Mouse (Mus musculus) limb, embryonic 13.5 days (tissue): Measurements from ENCODE around the gene D17Wsu92e. TPM values are rescaled to one million over a fixed set of nuclear protein-coding genes. Genes with fewer than 3 reads are reported as not detected.

Experiments
- ATAC-seq: fragments of 200-750 bp; cut with Nextera tagmentation; 2 replicates; pipeline ENCODE4 v1.8.0; 2017; ENCODE audit warnings: low read depth, moderate number of reproducible peaks, moderate TSS enrichment; ENCODE audit not compliant: low FRiP score
- H3K27ac ChIP-seq: fragments of 300-500 bp; sonication (generic); 2 replicates; pipeline ENCODE4 v1.5.1; 2015; ENCODE audit warnings: inconsistent platforms, mild to moderate bottlenecking, moderate library complexity
- H3K27me3 ChIP-seq: fragments of 300-500 bp; sonication (generic); 2 replicates; pipeline ENCODE4 v1.6.1; 2015; ENCODE audit warnings: mild to moderate bottlenecking, inconsistent platforms
- H3K36me3 ChIP-seq: fragments of 300-500 bp; sonication (generic); 2 replicates; pipeline ENCODE4 v1.6.1; 2015; ENCODE audit warnings: inconsistent platforms, mild to moderate bottlenecking, moderate library complexity
- H3K4me1 ChIP-seq: fragments of 300-500 bp; sonication (generic); 2 replicates; pipeline ENCODE4 v1.6.1; 2015; ENCODE audit warnings: inconsistent platforms
- H3K4me2 ChIP-seq: fragments of 300-500 bp; sonication (generic); replicated peaks from 2 replicates; pipeline ENCODE4 v1.6.1; 2015; ENCODE audit warnings: inconsistent platforms, mild to moderate bottlenecking, moderate library complexity
- H3K4me3 ChIP-seq: fragments of 300-500 bp; sonication (generic); 2 replicates; pipeline ENCODE4 v1.5.1; 2015; ENCODE audit warnings: moderate library complexity, mild to moderate bottlenecking, inconsistent platforms
- H3K9ac ChIP-seq: fragments of 300-500 bp; sonication (generic); 2 replicates; pipeline ENCODE4 v1.6.1; 2015; ENCODE audit warnings: mild to moderate bottlenecking, inconsistent platforms
- H3K9me3 ChIP-seq: fragments of 300-500 bp; sonication (generic); 2 replicates; pipeline ENCODE4 v1.6.1; 2016; ENCODE audit warnings: inconsistent platforms
- WGBS: fragments of 180-500 bp; shearing (Covaris S2); methylation state at CpG from one replicate; pipeline ENCODE4 v1.1.7; 2015; 5-methylcytosine and 5-hydroxymethylcytosine counted together
- polyA plus RNA-seq: library from polyadenylated mRNA; unstranded; fragments of >200 nt; fragmentation: Nextera tagmentation; extraction: Ambion mirVana; gene quantifications from 2 replicates; pipeline ENCODE4 v1.2.1, GENCODE M21; 2015

D17Wsu92e gene
- polyA plus RNA-seq = 18.1 and 18.2 TPM in 2 replicates

DNA sequence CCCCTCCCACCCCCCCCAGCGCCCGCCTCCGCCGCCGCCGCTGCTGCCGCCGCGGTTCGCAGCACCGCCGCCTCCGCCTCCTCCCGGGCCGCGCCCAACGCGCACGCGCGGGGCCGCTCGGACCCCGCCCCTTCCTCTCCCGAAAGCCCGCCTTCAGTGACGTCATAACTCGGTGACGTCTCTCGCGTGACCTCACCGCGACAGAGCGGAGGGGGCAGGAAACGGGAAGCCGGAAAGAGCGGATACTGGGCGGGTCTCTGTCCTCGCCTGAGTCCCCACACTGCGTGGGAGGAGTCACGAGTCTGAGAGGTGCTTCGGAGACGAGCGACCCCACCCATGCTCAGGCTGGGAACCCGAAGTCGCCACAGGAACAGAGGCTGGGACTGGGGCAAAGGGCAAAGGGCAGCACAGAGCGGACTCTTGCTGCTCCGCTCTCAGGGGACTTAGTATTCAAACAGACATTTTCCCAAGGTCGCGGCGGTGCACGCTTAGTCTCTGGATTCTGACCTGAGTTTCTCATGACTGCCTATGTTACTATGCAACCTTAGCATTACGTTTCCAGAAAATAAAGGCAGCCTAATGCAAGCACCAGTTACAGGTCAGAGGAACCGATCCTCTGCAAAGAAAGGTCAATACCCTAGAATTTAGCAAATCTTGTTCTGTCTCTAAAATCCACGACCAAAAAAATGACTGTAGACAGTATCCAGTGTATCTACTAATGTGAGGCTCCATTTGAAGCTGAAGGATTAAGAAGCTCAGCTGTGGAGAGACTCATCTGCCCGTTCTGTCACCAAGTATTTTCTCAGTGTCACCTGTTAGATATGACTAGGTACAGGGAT is at the start of gene D17Wsu92e:
D17Wsu92e (minus strand) TSS at position 81 of the 839 bp plus-strand sequence.
- WGBS = 3% methylated on average over 29 of the region's 56 CpGs
- peak within 1 kb of the TSS; percentile 99 for H3K9ac ChIP-seq
- no peaks in the 10 kb centered on the region for H3K36me3 ChIP-seq
- ATAC-seq = peak; percentile 95
- H3K4me2 ChIP-seq = peak within 1 kb of the TSS; percentile 93
- no peaks in the 10 kb centered on the region for H3K27me3 ChIP-seq
- peaks cover 25% of the 10 kb centered on the region for H3K4me1 ChIP-seq
- H3K9me3 ChIP-seq = no peaks in the 10 kb centered on the region
- H3K27ac ChIP-seq = peak within 1 kb of the TSS; percentile 85
- peak within 1 kb of the TSS; percentile 99 for H3K4me3 ChIP-seq

DNA sequence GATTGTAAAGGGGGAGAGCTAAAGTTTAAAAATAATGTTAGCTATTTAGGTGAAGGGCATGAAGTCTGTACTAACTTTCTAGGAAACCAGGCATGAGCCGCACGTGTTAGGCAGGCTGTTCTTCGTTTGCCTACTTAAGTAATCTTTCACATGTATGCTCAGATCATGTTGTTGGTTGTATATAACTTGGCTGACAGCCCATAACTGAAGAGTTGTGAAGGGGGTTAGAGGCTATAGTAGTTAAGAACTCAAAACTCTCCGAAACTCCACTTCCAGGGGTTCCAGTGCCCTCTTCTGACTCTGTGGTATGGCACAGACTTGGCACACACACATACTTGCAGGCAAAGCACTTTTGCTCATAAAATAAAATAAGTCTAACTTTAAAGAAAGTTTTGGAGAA is 46.3 kb upstream of the D17Wsu92e start:
- Histone ChIP-seq H3K9me3 (no peaks in the 10 kb centered on the region), H3K27me3 (no peaks in the 10 kb centered on the region), H3K9ac (no peak overlapping the region), H3K27ac (no peak overlapping the region), H3K4me1 (peaks cover 8% of the 10 kb centered on the region; the same call in 1 of the 2 replicates), H3K4me2 (no peak overlapping the region), H3K4me3 (no peak overlapping the region), H3K36me3 (peaks cover 7% of the 10 kb centered on the region; the same call in 1 of the 2 replicates)
- no peak for ATAC-seq
- WGBS = 84% methylated on average over 4 of the region's 4 CpGs

DNA sequence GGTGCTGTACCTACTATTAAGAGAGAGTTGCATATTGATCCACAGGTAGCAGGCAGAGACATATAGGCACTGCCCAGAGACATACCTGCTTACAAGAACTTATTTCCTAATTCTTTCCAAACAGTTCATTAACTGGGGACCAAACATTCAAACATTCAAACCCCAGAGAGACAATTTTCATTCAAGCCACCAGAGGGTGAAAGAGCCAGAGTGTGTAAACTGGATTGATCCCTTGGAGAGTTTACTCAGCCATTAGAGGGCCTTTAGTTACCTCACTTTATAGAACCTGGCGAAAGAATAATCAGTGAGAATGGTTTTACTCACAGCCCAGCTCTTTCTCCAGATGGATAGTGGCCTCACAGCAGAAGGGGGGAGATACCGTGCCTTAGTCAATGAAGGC is 45.0 kb upstream of the D17Wsu92e start:
- WGBS = 65% methylated on average over 2 of the region's 2 CpGs
- H3K36me3 ChIP-seq = peaks cover 7% of the 10 kb centered on the region; the same call in 1 of the 2 replicates
- no peak for ATAC-seq

DNA sequence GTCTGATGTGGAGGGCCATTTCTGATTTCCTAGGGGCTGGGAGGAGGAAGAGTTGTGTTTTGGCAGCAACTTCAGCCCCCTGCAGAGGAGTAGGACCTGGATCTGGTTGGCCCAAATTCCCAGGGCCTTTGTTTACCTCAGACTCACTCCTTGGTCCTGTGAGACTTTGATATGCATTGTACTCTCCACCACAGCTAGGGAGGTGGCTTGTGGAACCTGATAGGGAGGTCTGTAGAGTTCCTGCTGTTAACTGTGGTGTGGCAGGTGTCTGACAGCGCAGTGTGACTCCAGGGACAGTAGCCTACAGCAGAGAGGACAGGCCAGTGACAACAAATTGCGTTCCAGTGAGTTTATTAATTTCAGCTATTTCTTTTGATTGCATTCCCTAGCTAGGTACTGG is 38.7 kb upstream of the D17Wsu92e start:
- Histone ChIP-seq H3K27ac (no peak overlapping the region), H3K4me2 (peak overlapping the region; percentile 89; the same call in 1 of the 2 replicates), H3K36me3 (peaks cover 8% of the 10 kb centered on the region), H3K4me1 (peaks cover 29% of the 10 kb centered on the region), H3K9me3 (no peaks in the 10 kb centered on the region), H3K27me3 (no peaks in the 10 kb centered on the region), H3K4me3 (no peak overlapping the region), H3K9ac (no peak overlapping the region; the same call in 1 of the 2 replicates)
- no peak for ATAC-seq
- WGBS = 40% methylated on average over 2 of the region's 2 CpGs

More for the DNA sequence above, 45.0 kb upstream of the D17Wsu92e start:
- H3K9ac ChIP-seq = no peak overlapping the region
- no peaks in the 10 kb centered on the region for H3K27me3 ChIP-seq
- peaks cover 8% of the 10 kb centered on the region; the same call in 1 of the 2 replicates for H3K4me1 ChIP-seq
- H3K9me3 ChIP-seq = no peaks in the 10 kb centered on the region
- H3K4me2 ChIP-seq = no peak overlapping the region
- H3K27ac ChIP-seq = no peak overlapping the region
- no peak overlapping the region for H3K4me3 ChIP-seq

DNA sequence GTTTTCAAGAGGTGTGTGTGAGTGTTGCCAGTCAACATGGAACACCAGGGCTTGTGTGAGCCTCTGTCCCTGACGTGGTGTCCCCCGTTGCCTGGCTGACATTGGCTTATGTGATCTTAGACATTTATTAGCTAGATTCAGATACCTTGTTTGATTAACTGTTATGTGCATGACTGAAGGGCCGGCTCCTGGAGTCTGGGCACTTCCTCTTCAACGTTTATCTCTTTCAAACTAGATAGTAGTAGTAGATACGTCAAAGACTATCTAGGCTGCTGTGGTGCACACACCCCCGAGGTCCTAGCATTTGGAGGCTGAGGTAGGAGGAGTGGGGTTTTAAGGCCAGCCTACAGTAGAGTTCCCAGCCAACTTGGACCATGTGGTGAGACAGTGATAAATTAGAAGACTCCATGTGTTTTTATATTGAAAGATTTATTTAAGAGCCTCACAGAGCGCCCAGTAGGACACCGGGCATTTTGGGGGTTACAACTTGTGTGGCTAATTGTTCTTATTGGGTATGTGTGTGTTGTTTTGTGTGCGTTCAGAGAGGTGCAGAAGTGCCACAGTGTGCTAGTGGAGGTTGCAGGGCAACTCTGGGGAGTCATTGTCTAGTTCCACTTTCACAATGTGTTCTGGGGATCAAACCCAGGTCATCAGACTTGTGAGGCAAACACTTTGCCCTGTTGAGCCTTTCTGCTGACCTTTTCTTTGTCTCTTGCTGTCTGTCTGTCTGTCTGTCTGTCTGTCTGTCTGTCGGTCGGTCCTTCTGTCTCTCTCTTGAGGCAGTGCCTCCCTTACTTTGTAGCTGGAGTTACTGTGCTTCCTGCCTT is 37.4 kb upstream of the D17Wsu92e start:
- Histone ChIP-seq H3K9me3 (no peaks in the 10 kb centered on the region), H3K4me3 (peak overlapping the region; percentile 92), H3K4me1 (peaks cover 29% of the 10 kb centered on the region), H3K9ac (peak overlapping the region; percentile 93), H3K27me3 (no peaks in the 10 kb centered on the region), H3K36me3 (peaks cover 18% of the 10 kb centered on the region), H3K4me2 (peak overlapping the region; percentile 89), H3K27ac (no peak overlapping the region)
- 48% methylated on average over 11 of the region's 11 CpGs for WGBS
- no peak for ATAC-seq

DNA sequence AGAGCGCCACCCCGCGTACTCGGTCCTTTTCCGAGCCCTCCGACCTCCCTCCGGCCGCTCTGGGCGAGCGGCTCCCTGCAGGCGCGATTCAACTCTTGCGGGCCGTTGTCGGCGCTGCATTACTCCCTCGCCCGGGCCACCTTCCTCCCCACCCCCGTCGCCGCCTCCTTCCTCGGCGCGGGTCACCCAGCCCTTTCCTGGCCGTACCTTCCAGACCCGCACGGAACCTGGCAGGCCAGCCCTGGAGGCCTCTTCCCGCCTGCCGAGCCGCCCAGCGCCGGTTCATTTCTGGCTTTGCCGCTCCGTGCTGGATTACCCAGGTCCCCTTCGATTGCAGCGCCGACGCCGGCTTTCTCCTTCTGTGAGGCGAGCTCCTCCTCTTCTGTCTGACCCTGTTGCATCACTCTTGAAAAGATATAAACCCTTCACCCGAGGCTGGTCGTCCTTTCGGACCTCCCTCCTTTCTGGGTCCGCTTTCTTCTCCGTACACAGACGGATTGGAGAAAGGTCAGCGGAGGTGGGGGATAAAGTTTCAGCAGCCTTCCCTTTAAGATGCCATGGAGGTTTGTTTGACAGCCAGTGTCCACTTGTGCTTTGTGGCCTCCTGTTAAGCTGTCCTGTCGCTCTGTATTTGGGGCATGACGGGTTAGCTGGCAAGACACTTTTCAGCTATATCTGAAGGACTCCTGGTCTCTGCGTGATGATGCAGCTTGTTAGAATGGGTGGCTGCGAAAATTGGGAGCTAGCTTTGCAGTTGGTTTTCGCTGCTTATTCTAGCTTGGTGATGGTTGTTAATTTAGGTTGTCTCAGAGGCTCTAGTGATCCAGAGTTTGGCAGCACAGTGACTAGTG is 36.6 kb upstream of the D17Wsu92e start:
- Histone ChIP-seq H3K9ac (peak overlapping the region; percentile 93), H3K36me3 (peaks cover 27% of the 10 kb centered on the region), H3K4me2 (peak overlapping the region; percentile 89), H3K9me3 (no peaks in the 10 kb centered on the region), H3K4me1 (peaks cover 29% of the 10 kb centered on the region), H3K27me3 (no peaks in the 10 kb centered on the region), H3K4me3 (peak overlapping the region; percentile 92), H3K27ac (peak overlapping the region; percentile 79)
- WGBS = 2% methylated on average over 52 of the region's 52 CpGs
- ATAC-seq = peak; percentile 54; the same call in 1 of the 2 replicates

DNA sequence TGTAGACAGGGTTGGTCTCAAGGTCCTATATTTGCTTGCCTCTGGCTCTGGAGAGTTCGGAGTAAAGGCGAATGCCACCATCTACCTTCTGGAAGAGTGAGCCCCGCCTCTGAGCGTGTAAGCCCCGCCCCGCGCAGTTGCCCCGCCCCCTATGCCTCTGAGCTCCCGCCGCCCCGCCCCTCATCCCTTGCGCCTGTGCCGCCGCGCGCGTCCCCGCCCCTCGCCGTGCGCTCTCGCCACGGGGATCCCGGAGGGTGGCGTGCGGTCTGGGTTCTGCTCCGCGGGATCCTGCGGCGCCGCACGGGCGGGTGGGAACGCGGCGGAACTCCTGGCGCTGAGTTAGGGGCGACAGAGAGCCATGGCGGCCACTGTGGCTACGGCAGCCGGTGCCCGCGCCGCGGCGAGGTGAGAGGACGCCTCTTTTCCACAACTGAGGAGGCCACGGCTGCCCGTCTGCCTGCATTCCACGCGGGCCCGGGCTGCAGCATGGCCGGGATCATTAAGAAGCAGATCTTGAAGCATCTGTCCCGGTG is 35.9 kb upstream of the D17Wsu92e start, which contains the start of gene Uhrf1bp1:
Uhrf1bp1 (plus strand) TSS at position 177 of the 533 bp plus-strand sequence.
- Histone ChIP-seq H3K27ac (peak within 1 kb of the TSS; percentile 79), H3K4me1 (peaks cover 29% of the 10 kb centered on the region)

DNA sequence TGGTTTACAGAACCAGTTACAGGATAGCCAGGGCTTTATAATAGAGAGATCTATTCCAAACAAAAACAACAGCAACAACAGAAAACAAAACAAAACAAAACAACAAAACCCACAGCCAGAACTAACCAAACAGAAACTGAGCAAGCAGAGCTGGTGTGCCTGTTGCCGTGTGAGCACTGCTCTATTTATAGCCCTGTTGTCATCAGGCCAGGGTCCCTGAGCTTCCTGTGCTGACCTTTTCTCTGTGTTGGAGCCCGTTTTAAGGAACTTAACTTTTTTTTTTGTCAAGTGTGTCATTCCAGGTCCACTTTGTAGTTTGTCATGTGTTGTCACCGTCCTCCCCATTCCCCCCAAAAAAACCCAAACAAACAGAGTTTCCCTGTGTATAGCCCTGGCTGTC is 30.6 kb upstream of the D17Wsu92e start:
- Histone ChIP-seq H3K4me3 (no peak overlapping the region), H3K36me3 (peaks cover 82% of the 10 kb centered on the region), H3K27ac (no peak overlapping the region), H3K4me2 (no peak overlapping the region), H3K4me1 (no peaks in the 10 kb centered on the region), H3K9me3 (no peaks in the 10 kb centered on the region), H3K27me3 (no peaks in the 10 kb centered on the region), H3K9ac (no peak overlapping the region)
- WGBS = 79% methylated on average over 3 of the region's 3 CpGs
- no peak for ATAC-seq

More for the DNA sequence above, 35.9 kb upstream of the D17Wsu92e start, which contains the start of gene Uhrf1bp1:
- peak within 1 kb of the TSS; percentile 92 for H3K4me3 ChIP-seq
- H3K9me3 ChIP-seq = no peaks in the 10 kb centered on the region
- under 1% methylated on average over 54 of the region's 54 CpGs for WGBS
- H3K36me3 ChIP-seq = peaks cover 31% of the 10 kb centered on the region
- peak within 1 kb of the TSS; percentile 93 for H3K9ac ChIP-seq
- H3K27me3 ChIP-seq = no peaks in the 10 kb centered on the region
- peak; percentile 90 for ATAC-seq
- peak within 1 kb of the TSS; percentile 89 for H3K4me2 ChIP-seq

DNA sequence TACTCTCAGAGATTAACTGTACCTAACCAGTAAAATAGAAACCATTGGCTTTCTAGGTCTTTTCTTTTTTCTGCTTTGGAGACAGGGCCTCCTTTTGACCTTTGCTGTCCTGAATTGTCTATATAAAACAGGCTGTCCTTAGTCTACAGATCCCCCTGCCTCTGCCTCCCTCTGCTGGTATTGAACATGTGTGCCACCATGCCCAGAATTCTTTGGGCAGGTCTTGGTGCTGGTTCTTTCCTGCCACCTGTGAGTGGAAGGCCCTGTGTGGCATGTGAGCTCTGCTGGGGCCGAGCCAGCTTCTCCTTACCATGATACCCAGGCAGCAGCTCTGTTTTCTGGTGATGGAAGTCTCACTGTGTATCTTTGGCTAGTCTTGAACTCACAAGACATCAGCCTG is 27.9 kb upstream of the D17Wsu92e start:
- Histone ChIP-seq H3K36me3 (peaks cover 92% of the 10 kb centered on the region), H3K4me2 (no peak overlapping the region), H3K9me3 (no peaks in the 10 kb centered on the region), H3K9ac (no peak overlapping the region), H3K4me1 (no peaks in the 10 kb centered on the region), H3K27me3 (no peaks in the 10 kb centered on the region), H3K4me3 (no peak overlapping the region), H3K27ac (no peak overlapping the region)
- ATAC-seq = no peak
- WGBS = 87% methylated on average over 1 of the region's 1 CpGs

DNA sequence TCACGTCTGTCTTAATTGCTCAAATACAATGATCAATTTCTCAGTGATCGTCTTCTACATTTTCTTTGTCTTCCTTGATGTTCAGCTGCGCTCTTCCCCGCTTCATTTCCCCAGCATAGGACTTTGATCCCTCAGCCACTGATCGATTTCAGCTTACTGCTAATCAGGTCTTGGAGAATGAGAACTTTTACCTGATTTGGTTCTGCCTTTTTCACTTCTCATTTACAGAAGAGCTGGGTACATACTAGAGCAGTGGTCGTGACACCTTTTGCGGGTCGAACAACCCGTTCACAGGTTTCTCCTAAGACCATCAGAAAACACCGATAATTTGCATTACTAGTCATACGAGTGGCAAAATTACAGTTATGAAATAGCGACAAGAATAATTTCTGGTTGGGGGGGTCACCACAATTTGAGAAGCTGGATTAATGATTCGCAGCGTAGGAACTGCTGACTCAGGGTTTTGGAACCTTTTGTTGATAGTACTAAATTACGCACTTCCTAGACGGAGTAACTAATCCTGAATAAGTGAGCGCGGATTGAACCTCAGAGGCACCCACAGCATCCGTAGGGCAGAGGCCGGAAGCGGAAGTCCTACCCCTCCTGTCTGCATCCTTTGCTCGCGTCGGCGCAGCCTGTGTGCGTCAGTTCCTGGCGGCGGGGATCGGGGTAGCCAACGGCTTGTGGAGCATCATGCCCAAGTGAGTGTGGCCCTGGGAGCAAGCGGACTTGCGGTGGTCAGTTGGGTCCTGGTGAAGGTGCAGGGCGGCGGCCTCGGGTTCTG is 19.2 kb upstream of the D17Wsu92e start:
- Histone ChIP-seq H3K4me3 (peak overlapping the region; percentile 91), H3K9ac (peak overlapping the region; percentile 91), H3K4me1 (peaks cover 16% of the 10 kb centered on the region), H3K36me3 (peaks cover 28% of the 10 kb centered on the region), H3K9me3 (no peaks in the 10 kb centered on the region), H3K4me2 (peak overlapping the region; percentile 78), H3K27me3 (0 out of 2 replicates have a peak, but pooled peaks cover 5% of the 10 kb centered on the region), H3K27ac (0 out of 2 replicates have a peak overlapping the region, but pooled peaks have one; percentile 22)
- peak; percentile 97 for ATAC-seq
- 3% methylated on average over 35 of the region's 35 CpGs for WGBS
